Mouse (Mus musculus) limb, embryonic 13.5 days (tissue): Measurements from ENCODE around the gene Gm20388. TPM values are rescaled to one million over a fixed set of nuclear protein-coding genes. Genes with fewer than 3 reads are reported as not detected.

Source experiments
- ATAC-seq: fragments of 200-750 bp; cut with Nextera tagmentation; 2 replicates; pipeline ENCODE4 v1.8.0; 2017; ENCODE audit warnings: low read depth, moderate number of reproducible peaks, moderate TSS enrichment; ENCODE audit not compliant: low FRiP score
- H3K27ac ChIP-seq: fragments of 300-500 bp; sonication (generic); 2 replicates; pipeline ENCODE4 v1.5.1; 2015; ENCODE audit warnings: inconsistent platforms, mild to moderate bottlenecking, moderate library complexity
- H3K27me3 ChIP-seq: fragments of 300-500 bp; sonication (generic); 2 replicates; pipeline ENCODE4 v1.6.1; 2015; ENCODE audit warnings: mild to moderate bottlenecking, inconsistent platforms
- H3K36me3 ChIP-seq: fragments of 300-500 bp; sonication (generic); 2 replicates; pipeline ENCODE4 v1.6.1; 2015; ENCODE audit warnings: inconsistent platforms, mild to moderate bottlenecking, moderate library complexity
- H3K4me1 ChIP-seq: fragments of 300-500 bp; sonication (generic); 2 replicates; pipeline ENCODE4 v1.6.1; 2015; ENCODE audit warnings: inconsistent platforms
- H3K4me2 ChIP-seq: fragments of 300-500 bp; sonication (generic); replicated peaks from 2 replicates; pipeline ENCODE4 v1.6.1; 2015; ENCODE audit warnings: inconsistent platforms, mild to moderate bottlenecking, moderate library complexity
- H3K4me3 ChIP-seq: fragments of 300-500 bp; sonication (generic); 2 replicates; pipeline ENCODE4 v1.5.1; 2015; ENCODE audit warnings: moderate library complexity, mild to moderate bottlenecking, inconsistent platforms
- H3K9ac ChIP-seq: fragments of 300-500 bp; sonication (generic); 2 replicates; pipeline ENCODE4 v1.6.1; 2015; ENCODE audit warnings: mild to moderate bottlenecking, inconsistent platforms
- H3K9me3 ChIP-seq: fragments of 300-500 bp; sonication (generic); 2 replicates; pipeline ENCODE4 v1.6.1; 2016; ENCODE audit warnings: inconsistent platforms
- WGBS: fragments of 180-500 bp; shearing (Covaris S2); methylation state at CpG from one replicate; pipeline ENCODE4 v1.1.7; 2015; 5-methylcytosine and 5-hydroxymethylcytosine counted together
- polyA plus RNA-seq: library from polyadenylated mRNA; unstranded; fragments of >200 nt; fragmentation: Nextera tagmentation; extraction: Ambion mirVana; gene quantifications from 2 replicates; pipeline ENCODE4 v1.2.1, GENCODE M21; 2015

The Gm20388 gene
- polyA plus RNA-seq, 1 experiment from 2014 or later = 7.1 TPM

- peaks cover 19% of the 10 kb centered on the region for H3K36me3 ChIP-seq
- 0 out of 2 replicates have a peak, but pooled peaks have one; percentile 1 for ATAC-seq
- peak overlapping the region; percentile 96 for H3K4me2 ChIP-seq
- no peaks in the 10 kb centered on the region for H3K9me3 ChIP-seq
- H3K27ac ChIP-seq = peak overlapping the region; percentile 75; the same call in 1 of the 2 replicates
- H3K4me1 ChIP-seq = peaks cover 28% of the 10 kb centered on the region
- H3K27me3 ChIP-seq = no peaks in the 10 kb centered on the region
- 1% methylated on average over 12 of the region's 12 CpGs for WGBS
- H3K9ac ChIP-seq = peak overlapping the region; percentile 76
- H3K4me3 ChIP-seq = peak overlapping the region; percentile 71
Measured at GRCm38 (mm10) chr8:122442781-122443180, 2532.1 kb downstream of the Gm20388 start.

DNA sequence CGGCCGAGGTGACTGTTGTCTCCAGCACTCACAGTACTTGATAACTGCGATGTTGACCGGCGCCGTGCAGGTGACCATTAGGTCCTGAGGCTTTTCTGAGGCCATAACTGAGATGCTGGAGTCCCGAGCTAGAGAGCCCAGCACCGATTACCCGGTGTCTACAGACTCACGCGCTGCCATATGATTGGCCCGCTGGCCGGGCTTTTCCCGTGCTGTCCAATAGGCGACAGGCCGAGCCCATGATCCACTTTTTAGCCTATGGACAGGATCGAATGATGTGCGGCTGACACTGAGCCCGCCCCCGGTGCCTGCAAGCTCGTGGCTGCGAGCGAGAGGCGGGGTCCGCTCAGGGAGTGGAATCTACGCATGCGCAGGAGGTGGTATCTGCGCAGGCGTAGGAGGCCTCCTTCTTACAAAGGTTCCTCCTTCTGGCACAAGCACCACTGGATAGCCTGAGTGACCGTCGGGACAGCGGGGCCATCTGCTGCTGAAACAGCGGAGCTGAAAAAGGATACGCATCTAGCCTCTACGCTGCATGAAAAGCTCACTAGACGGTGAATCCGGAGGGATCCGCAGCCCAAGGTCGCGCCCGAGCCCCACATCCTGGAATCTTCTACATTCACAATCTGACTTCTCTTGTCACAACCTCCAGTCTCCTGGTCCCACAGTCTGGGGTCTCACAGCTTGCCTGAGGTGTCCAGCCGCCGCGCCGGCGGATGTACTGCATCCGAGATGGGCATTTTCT lies 2532.8 kb downstream of the Gm20388 start, which contains the start of gene Mvd:
TSS of gene Mvd (minus strand) at position 161 of the 745 bp plus-strand sequence.
- ATAC-seq = peak; percentile 99
- peaks cover 13% of the 10 kb centered on the region for H3K36me3 ChIP-seq

DNA sequence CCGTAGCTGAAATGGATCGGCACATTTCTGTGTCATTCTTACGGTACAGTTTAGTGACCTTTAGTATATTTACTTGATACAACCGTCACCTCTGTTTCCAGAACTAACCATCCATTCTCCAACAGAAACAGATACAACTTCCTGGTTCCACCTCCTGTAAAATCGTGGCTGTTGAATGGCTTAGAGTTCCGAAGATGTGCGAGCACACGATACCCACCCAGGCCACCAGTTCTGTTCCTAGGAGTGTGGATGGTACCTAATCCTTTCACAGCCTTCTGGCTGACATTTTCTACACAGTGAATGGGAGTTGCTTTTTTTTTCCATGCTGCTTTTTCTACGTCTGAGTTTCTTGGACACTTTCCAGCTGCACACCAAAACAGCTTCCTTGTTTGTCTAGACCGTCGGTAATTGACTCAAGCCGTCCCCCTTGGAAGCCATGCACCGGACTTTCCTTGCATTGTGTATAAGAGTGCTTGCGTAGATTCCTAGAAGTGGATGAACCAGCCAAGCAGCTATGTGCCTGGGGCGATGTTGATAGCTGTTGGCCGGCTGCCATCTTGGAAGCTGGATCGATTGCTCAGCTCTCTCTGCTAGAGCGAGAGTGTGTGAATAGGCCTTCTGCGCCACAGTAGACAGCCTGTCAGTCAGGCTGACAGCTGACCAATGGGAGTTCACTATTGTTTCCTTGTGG lies 2533.6 kb downstream of the Gm20388 start:
- 13% methylated on average over 19 of the region's 19 CpGs for WGBS
- Histone ChIP-seq H3K27ac (peak overlapping the region; percentile 91), H3K27me3 (no peaks in the 10 kb centered on the region), H3K4me1 (peaks cover 28% of the 10 kb centered on the region), H3K4me3 (peak overlapping the region; percentile 71), H3K36me3 (peaks cover 8% of the 10 kb centered on the region), H3K9me3 (no peaks in the 10 kb centered on the region), H3K9ac (peak overlapping the region; percentile 78), H3K4me2 (peak overlapping the region; percentile 96)
- 0 out of 2 replicates have a peak, but pooled peaks have one; percentile 10 for ATAC-seq

More for the DNA sequence above, 2532.8 kb downstream of the Gm20388 start, which contains the start of gene Mvd:
- peaks cover 28% of the 10 kb centered on the region for H3K4me1 ChIP-seq
- H3K27ac ChIP-seq = peak within 1 kb of the TSS; percentile 91
- H3K4me3 ChIP-seq = peak within 1 kb of the TSS; percentile 71
- WGBS = under 1% methylated on average over 47 of the region's 47 CpGs
- no peaks in the 10 kb centered on the region for H3K27me3 ChIP-seq
- H3K9me3 ChIP-seq = no peaks in the 10 kb centered on the region
- H3K4me2 ChIP-seq = peak within 1 kb of the TSS; percentile 96
- H3K9ac ChIP-seq = peak within 1 kb of the TSS; percentile 78

GRCm38 (mm10) chr8:122445203-122445602 lies 2534.6 kb downstream of the Gm20388 start:
- 53% methylated on average over 3 of the region's 3 CpGs for WGBS
- Histone ChIP-seq H3K27ac (no peak overlapping the region), H3K36me3 (no peaks in the 10 kb centered on the region), H3K4me3 (no peak overlapping the region), H3K27me3 (no peaks in the 10 kb centered on the region), H3K4me2 (peak overlapping the region; percentile 96), H3K9ac (no peak overlapping the region), H3K9me3 (no peaks in the 10 kb centered on the region), H3K4me1 (peaks cover 28% of the 10 kb centered on the region)
- no peak for ATAC-seq

DNA sequence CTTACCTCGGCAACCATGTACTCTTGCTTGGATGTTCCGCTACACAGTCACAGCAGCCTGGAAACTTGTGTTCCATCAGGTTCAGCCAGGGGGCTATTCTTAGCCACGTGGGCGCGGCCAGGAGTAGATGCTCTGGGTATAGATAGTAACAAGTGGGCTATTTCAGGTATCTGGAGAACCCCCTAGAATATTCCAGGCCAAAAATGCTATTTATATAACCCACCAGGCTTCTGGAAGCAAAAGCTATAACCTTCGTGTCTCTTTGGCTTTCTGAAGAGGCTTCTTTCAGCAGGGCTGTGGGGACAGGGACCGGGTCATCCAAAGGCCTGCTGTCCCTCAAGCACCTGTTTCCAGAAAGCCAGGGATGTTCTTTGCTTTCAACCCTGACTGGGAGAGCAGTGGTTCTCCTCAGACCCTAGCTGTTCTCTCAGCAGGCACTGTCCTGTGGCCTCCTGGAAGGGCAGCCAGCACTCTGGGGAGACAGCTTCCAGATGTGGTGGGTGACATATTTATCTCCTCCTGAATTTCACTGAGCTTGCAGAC lies 2540.6 kb downstream of the Gm20388 start:
- H3K9ac ChIP-seq = no peak overlapping the region
- no peaks in the 10 kb centered on the region for H3K4me1 ChIP-seq
- no peak overlapping the region for H3K27ac ChIP-seq
- H3K4me2 ChIP-seq = no peak overlapping the region
- H3K9me3 ChIP-seq = no peaks in the 10 kb centered on the region
- WGBS = 65% methylated on average over 7 of the region's 7 CpGs
- peaks cover 4% of the 10 kb centered on the region for H3K27me3 ChIP-seq
- H3K36me3 ChIP-seq = no peaks in the 10 kb centered on the region
- H3K4me3 ChIP-seq = no peak overlapping the region
- ATAC-seq = peak; percentile 34; the same call in 1 of the 2 replicates

GRCm38 (mm10) chr8:122452154-122452553 lies 2541.5 kb downstream of the Gm20388 start:
- H3K9me3 ChIP-seq = no peaks in the 10 kb centered on the region
- H3K4me1 ChIP-seq = no peaks in the 10 kb centered on the region
- no peak overlapping the region for H3K9ac ChIP-seq
- peaks cover 11% of the 10 kb centered on the region for H3K27me3 ChIP-seq
- H3K4me2 ChIP-seq = no peak overlapping the region
- no peaks in the 10 kb centered on the region for H3K36me3 ChIP-seq
- H3K4me3 ChIP-seq = no peak overlapping the region
- ATAC-seq = no peak
- H3K27ac ChIP-seq = no peak overlapping the region
- 81% methylated on average over 10 of the region's 10 CpGs for WGBS

DNA sequence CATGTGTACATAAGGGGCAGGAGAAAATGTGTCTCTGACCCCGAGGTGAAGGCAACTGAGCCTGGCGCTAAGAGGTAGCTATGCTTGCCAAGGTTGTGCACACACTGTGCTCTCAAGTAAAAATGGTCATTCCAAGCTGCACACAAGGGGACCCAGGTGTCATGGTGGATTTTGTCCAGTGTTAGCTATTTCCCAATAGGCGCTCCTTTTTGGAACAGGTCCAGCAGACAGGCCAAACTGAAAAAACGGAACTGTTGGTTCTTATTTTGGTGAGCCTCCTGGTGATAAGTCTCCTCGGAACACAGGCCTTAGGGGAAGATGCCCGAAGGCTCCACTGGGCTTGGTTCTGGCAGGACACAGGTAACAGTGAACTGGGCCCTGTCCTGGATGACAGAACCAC lies 2543.8 kb downstream of the Gm20388 start:
- Histone ChIP-seq H3K9me3 (no peaks in the 10 kb centered on the region), H3K27me3 (peaks cover 33% of the 10 kb centered on the region), H3K4me2 (no peak overlapping the region), H3K9ac (no peak overlapping the region), H3K4me1 (no peaks in the 10 kb centered on the region), H3K27ac (no peak overlapping the region), H3K36me3 (no peaks in the 10 kb centered on the region), H3K4me3 (no peak overlapping the region)
- 92% methylated on average over 6 of the region's 6 CpGs for WGBS
- no peak for ATAC-seq

GRCm38 (mm10) chr8:122457171-122457570 lies 2546.5 kb downstream of the Gm20388 start:
- peaks cover 24% of the 10 kb centered on the region for H3K4me1 ChIP-seq
- WGBS = 74% methylated on average over 11 of the region's 11 CpGs
- no peak overlapping the region for H3K4me2 ChIP-seq
- H3K9me3 ChIP-seq = no peaks in the 10 kb centered on the region
- H3K36me3 ChIP-seq = no peaks in the 10 kb centered on the region
- no peak overlapping the region for H3K9ac ChIP-seq
- H3K27ac ChIP-seq = no peak overlapping the region
- peaks cover 61% of the 10 kb centered on the region for H3K27me3 ChIP-seq
- no peak for ATAC-seq
- no peak overlapping the region for H3K4me3 ChIP-seq

GRCm38 (mm10) chr8:122459218-122459900 lies 2548.7 kb downstream of the Gm20388 start:
- Histone ChIP-seq H3K27me3 (peaks cover 78% of the 10 kb centered on the region), H3K4me2 (no peak overlapping the region; the same call in 1 of the 2 replicates), H3K9ac (no peak overlapping the region), H3K36me3 (no peaks in the 10 kb centered on the region), H3K9me3 (no peaks in the 10 kb centered on the region), H3K27ac (no peak overlapping the region), H3K4me1 (peaks cover 34% of the 10 kb centered on the region), H3K4me3 (no peak overlapping the region)
- 51% methylated on average over 6 of the region's 6 CpGs for WGBS
- ATAC-seq = no peak

DNA sequence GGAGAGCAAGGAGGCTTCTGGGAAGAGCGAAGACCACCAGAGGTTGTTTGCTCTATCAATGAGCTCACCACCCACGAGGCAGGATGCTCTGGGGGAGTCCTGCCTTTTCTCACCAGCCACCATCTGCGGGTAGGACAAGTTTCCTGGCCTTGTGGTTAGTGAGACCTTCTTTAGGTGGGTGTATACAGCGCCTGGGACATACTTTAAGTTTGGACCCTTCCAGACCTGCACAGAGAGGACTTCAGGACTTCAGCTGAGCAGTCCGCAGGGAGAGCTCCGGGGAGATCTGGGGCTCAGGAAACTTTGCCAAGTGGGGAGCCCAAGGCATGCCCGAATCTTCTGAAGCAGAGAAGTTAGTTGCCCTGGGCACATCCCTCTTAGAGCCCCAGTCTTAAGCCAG lies 2549.3 kb downstream of the Gm20388 start:
- H3K36me3 ChIP-seq = peaks cover 2% of the 10 kb centered on the region
- H3K4me2 ChIP-seq = peak overlapping the region; percentile 64
- peak overlapping the region; percentile 36 for H3K4me3 ChIP-seq
- peaks cover 35% of the 10 kb centered on the region for H3K4me1 ChIP-seq
- no peak overlapping the region for H3K27ac ChIP-seq
- WGBS = 23% methylated on average over 7 of the region's 7 CpGs
- 0 out of 2 replicates have a peak overlapping the region, but pooled peaks have one; percentile 10 for H3K9ac ChIP-seq
- no peaks in the 10 kb centered on the region for H3K9me3 ChIP-seq
- H3K27me3 ChIP-seq = peaks cover 78% of the 10 kb centered on the region
- no peak for ATAC-seq

DNA sequence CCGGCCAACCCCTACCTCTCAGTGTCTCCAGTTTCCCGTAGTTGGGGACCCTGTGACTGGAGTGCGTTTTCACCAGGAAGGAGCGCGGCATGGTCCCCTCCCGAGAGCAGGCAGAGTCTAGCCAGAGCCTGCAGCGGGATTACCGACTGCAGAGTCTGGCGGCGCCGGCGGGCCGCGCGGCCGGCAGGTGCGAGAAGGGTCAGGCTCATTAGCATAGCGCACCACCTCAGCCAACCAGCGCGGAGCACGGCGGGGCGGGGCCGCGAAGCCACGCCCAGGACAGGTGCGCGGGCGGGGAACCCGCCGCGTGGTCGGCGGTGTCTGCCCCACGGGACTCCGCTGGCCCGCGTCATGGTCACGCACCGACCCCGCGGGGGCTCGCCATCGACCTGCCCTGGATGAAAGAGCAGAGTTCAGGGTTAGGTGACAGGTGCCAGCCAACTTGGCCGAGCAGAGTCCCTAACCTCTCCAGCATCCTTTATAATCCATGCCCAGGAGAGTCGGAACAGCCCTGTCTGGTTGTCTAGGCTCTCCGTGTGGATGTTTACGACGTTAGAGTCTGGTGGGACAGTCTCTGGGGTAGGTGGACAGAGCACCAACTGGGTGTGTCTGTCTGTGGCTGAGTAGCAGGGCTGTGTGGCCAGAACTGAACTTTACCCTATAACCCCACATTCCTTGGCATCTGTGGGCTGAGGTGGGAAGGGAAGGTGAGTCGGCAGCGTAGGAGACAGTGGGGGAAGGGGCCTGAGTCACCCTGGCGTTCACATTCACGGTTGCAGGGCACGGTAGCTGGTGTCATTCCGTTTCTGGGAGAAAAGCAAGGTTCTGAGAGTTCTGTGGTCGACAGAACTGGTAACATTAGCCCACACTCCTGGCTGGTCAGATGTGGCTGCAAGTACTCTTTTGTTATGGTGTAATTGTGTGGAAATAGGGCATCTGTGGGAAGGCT lies 2550.2 kb downstream of the Gm20388 start, which contains the start of gene Snai3:
TSS of gene Snai3 (minus strand) at position 210 of the 949 bp plus-strand sequence.
- Histone ChIP-seq H3K9me3 (no peaks in the 10 kb centered on the region), H3K4me3 (peak within 1 kb of the TSS; percentile 36), H3K9ac (peak within 1 kb of the TSS; percentile 10; the same call in 1 of the 2 replicates), H3K27ac (no peak within 1 kb of the TSS), H3K27me3 (peaks cover 78% of the 10 kb centered on the region), H3K36me3 (peaks cover 11% of the 10 kb centered on the region), H3K4me1 (peaks cover 35% of the 10 kb centered on the region), H3K4me2 (peak within 1 kb of the TSS; percentile 64)
- peak; percentile 65 for ATAC-seq
- WGBS = 2% methylated on average over 56 of the region's 56 CpGs
